Mouse (Mus musculus): ENCODE measurements around the gene Zscan2.

Gene Zscan2

GRCm38 (mm10) chr7:80843910-80844640, 16.6 kb upstream of the Zscan2 start:
- DNase-seq (ENCODE audit: low spot score in 2 of 2): no peak

DNA sequence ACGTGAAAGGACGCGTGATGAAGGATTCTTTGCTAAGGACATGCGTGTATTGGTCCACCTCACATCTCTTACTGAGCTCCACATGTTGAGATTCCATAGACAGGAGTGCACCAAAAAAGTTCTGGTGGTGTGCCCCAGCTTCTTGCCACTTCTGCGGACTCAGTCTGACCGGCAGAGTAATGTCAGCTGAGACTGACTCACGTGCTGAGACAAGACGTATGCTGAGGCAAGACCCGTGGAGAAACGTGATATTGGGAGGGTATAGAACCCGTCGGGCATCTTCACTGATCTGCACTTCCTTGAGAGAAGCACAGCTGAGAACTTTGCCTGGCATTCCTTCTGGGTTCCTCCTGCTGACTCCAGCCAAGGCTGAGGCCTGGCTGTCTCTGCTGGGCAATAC, 16.0 kb upstream of the Zscan2 start:
- DNase-seq (ENCODE audit: low spot score in 2 of 2): no peak

GRCm38 (mm10) chr7:80845621-80846279, 15.0 kb upstream of the Zscan2 start:
- no peak for DNase-seq (ENCODE audit: low spot score in 2 of 2)

- no peak for DNase-seq (ENCODE audit: low spot score in 2 of 2)
These were observed 14.4 kb upstream of the Zscan2 start for GRCm38 (mm10) chr7:80846280-80846678.

GRCm38 (mm10) chr7:80846709-80847108, 14.0 kb upstream of the Zscan2 start:
- no peak for DNase-seq (ENCODE audit: low spot score in 2 of 2)

GRCm38 (mm10) chr7:80849267-80849666, 11.5 kb upstream of the Zscan2 start:
- no peak for DNase-seq (ENCODE audit: low spot score in 2 of 2)

DNA sequence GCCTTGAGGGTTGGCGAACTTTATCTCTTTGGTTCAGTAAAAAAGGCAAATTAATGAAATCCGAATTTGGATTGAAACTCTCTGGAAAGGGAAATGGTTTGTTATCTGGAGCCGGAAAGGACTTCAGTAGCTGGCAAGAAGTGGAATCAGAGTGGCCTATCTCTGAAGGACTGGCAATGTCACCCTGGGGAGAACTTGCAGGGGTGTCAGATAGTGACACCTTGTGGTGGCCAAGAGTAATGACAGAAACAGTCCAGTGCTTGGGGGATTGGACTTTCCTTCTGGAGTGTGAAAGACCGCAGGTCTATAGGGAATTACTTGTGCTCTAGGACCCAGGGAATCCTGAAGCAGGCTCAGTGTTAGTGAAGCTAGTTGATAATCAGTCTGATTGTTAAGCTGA, 11.0 kb upstream of the Zscan2 start:
- peak; percentile 45 to 49 for DNase-seq (ENCODE audit: low spot score in 2 of 2)

DNA sequence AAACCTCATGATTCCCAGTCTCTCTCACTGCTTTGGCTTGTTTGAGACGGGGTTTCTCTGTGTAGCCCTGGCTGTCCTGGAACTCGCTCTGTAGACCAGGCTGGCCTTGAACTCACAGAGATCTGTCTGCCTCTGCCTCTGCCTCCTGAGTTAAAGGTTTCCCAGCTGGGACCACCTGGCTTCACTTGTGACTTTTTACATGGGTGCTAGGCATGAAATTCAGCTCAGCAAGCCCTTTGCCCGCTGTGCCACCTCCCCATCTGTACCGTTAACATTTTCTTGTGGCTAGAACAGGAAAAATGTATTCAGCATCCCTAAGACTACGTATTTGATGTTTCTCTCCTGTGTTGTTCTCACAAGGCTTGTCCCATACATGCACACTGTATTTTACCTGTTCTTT, 10.2 kb upstream of the Zscan2 start:
- no peak for DNase-seq (ENCODE audit: low spot score in 2 of 2)

DNA sequence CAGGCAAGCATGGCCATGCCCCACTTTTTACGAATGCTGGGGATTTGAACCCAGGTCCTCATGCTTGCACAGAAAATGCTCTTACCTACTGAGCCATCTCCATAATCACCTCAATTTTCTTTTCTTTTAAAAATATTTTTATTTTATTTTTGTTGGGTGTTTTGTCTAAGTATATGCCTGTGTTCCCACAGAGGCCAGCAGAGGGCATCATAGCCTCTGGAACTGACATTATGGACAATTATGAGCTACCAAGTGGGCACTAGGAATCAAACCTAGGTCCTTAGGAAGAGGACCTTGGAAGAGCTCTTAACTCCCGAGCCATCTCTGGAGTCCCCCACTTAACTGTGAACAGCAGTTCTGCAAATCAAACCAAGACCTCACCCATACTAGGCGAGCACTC, 7.5 kb upstream of the Zscan2 start:
- no peak for DNase-seq (ENCODE audit: low spot score in 2 of 2)

- no peak for DNase-seq (ENCODE audit: low spot score in 2 of 2)
These were observed 5.4 kb upstream of the Zscan2 start for GRCm38 (mm10) chr7:80855316-80855715.

DNA sequence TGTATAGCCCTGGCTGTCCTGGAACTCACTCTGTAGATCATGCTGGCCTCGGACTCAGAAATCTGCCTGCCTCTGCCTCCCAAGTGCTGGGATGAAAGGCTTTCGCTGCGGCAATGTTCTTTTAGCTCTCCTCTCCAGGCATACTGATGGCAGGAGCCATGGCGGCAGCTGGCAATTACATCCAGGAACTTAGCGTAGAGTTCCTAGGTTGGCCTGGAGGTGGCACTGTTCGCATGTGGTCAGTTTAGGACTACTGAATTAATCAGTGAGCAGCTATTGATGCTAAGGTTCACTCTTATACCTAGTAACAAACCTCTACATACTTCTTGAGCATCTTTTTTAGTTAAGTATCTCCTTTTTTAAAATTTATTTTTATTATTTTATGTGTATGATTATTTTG, 3.5 kb upstream of the Zscan2 start:
- DNase-seq (ENCODE audit: low spot score in 2 of 2): peak; percentile 68 to 71

GRCm38 (mm10) chr7:80860227-80860626, 493 bp upstream of the Zscan2 start:
- peak; percentile 54 to 72 for DNase-seq (ENCODE audit: low spot score in 2 of 2)

- no peak for DNase-seq (ENCODE audit: low spot score in 2 of 2)
These were observed 1.8 kb downstream of the Zscan2 start for GRCm38 (mm10) chr7:80862475-80862874.

GRCm38 (mm10) chr7:80863520-80863919, 2.8 kb downstream of the Zscan2 start:
- no peak for DNase-seq (ENCODE audit: low spot score in 2 of 2)

- no peak for DNase-seq (ENCODE audit: low spot score in 2 of 2)
These were observed 3.4 kb downstream of the Zscan2 start for GRCm38 (mm10) chr7:80864151-80864550.

DNA sequence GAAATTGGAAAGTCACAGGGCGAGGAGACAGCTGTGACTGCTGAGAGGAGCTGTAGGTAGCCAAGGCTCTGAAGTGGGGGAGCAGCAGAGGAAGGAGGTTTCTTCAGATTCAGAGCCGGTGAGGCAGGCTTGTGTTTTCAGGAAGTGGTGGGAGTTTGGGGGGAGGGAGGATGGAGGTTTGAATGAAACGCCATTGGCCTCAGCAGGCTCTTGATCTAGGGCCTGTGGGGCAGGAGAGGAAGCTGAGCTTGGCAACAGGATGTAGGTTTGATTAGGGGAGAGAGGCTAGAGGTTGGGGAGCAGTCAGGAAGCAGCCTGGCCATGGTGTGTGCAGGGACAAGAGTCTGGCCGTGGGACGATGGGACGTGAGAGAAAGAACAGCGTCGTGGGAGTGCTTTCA, 4.1 kb downstream of the Zscan2 start:
- peak; percentile 77 for DNase-seq (ENCODE audit: low spot score in 2 of 2)

- no peak for DNase-seq (ENCODE audit: low spot score in 2 of 2)
These were observed 4.8 kb downstream of the Zscan2 start for GRCm38 (mm10) chr7:80865521-80865920.

DNA sequence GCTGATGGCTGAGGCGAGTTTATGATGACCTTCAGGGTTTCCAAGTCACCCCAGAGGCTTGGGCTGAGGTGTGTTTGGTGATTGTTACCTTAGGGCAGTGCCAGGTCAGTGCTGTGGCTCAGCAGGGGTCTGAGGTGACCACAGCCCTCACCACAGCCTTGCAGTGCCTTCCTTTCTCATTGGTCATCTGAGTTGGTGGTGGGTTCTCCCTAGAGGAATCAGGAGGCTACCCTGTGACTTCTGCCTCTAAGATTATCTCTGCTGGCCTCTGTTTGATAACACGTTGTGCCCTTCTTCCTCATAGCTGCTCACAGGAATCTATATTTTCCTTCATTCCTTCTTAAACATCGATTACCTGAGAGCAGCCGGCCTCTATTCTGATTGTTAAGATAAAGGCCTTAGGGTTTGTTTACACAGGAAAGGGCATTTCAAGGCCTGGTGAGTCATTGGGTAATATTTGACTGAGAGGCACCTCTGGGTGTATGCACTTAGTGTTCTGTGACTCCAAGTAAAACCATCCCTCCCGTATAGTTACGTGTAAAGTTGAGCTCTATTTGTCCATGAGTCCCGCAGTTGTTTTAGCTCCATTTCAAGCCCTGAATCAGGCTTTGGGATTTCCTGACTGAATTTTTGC, 5.9 kb downstream of the Zscan2 start:
- no peak for DNase-seq (ENCODE audit: low spot score in 2 of 2)

DNA sequence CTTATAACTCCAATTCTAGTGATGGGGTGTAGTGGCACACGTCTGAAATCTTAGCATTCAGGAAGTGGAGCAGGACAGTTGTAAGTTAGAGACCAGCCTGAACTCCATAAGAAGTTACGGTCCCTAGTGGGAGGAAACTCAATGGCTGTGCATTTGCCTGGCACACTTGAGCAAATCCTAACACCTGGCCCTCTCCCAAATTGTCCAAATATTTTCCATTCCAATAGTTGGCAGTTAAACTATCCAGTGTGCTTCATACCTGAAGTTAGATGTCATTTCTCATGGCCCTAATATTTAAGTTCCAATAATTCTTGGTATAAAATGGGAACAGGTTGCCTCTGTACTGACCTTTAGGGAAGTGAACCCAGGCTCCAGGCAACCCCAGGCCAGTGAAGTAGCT, 8.0 kb downstream of the Zscan2 start:
- DNase-seq (ENCODE audit: low spot score in 2 of 2): no peak

- no peak for DNase-seq (ENCODE audit: low spot score in 2 of 2)
These were observed 12.3 kb downstream of the Zscan2 start for GRCm38 (mm10) chr7:80873038-80873437.

DNA sequence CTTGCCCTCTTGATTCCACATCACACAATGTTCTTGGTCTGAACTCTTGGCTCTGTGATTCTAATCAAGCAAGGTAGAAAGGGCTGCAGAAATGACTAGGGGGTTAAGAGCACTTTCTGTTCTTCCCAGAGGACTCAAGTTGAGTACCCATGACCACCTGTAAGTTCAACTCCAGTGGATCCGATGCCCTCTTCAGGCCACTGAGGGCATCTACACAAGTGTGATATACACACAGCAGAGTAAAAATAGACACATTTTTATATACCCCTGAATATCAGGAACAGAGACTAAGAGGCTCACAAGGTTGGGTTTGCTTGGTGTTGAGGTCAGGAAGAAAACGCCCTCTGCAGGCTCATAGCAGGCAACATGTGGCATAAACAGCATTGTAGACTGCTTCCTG, 12.9 kb downstream of the Zscan2 start:
- no peak for DNase-seq (ENCODE audit: low spot score in 2 of 2)

DNA sequence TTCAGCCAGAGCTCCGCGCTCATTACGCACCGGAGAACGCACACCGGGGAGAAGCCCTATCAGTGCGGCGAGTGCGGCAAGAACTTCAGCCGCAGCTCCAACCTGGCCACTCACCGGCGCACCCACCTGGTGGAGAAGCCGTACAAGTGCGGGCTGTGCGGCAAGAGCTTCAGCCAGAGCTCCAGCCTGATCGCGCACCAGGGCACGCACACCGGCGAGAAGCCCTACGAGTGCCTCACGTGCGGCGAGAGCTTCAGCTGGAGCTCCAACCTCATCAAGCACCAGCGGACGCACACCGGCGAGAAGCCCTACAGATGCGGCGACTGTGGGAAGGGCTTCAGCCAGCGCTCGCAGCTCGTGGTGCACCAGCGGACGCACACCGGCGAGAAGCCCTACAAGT, 15.0 kb downstream of the Zscan2 start:
- DNase-seq (ENCODE audit: low spot score in 2 of 2): no peak
